Mouse (Mus musculus) neural tube, embryonic 13.5 days (tissue): ENCODE measurements at regions not wholly inside any gene's neighbourhood (a gene's known extent, or its start where the extent isn't known, plus 50 kb on each side); places are given as distances from the start of the nearest gene placed in this dataset.
A peak's percentile ranks its signal among the peaks of the same experiment; 100 is the strongest.

ENCODE experiments used
- ATAC-seq: fragments of 200-750 bp; cut with Nextera tagmentation; 2 replicates; pipeline ENCODE4 v1.8.0; 2017; ENCODE audit warnings: low read depth, mild to moderate bottlenecking, moderate TSS enrichment, moderate library complexity
- H3K27ac ChIP-seq: fragments of 300-500 bp; sonication (generic); replicated peaks from 2 replicates; pipeline ENCODE4 v1.5.1; 2015; ENCODE audit warnings: moderate library complexity, mild to moderate bottlenecking, inconsistent platforms
- H3K27me3 ChIP-seq: fragments of 300-500 bp; sonication (generic); 2 replicates; pipeline ENCODE4 v1.6.1; 2015; ENCODE audit warnings: mild to moderate bottlenecking, inconsistent platforms
- H3K36me3 ChIP-seq: fragments of 300-500 bp; sonication (generic); 2 replicates; pipeline ENCODE4 v1.6.1; 2015; ENCODE audit warnings: mild to moderate bottlenecking, inconsistent platforms
- H3K4me1 ChIP-seq: fragments of 300-500 bp; sonication (generic); replicated peaks from 2 replicates; pipeline ENCODE4 v1.6.1; 2015; ENCODE audit warnings: inconsistent platforms
- H3K4me2 ChIP-seq: fragments of 300-500 bp; sonication (generic); 2 replicates; pipeline ENCODE4 v1.6.1; 2015; ENCODE audit warnings: inconsistent platforms, mild to moderate bottlenecking, moderate library complexity
- H3K4me3 ChIP-seq: fragments of 300-500 bp; sonication (generic); 2 replicates; pipeline ENCODE4 v1.5.1; 2015; ENCODE audit warnings: mild to moderate bottlenecking, inconsistent platforms
- H3K9ac ChIP-seq: fragments of 300-500 bp; sonication (generic); 2 replicates; pipeline ENCODE4 v1.6.1; 2015; ENCODE audit warnings: moderate library complexity, mild to moderate bottlenecking, inconsistent platforms
- H3K9me3 ChIP-seq: fragments of 300-500 bp; sonication (generic); 2 replicates; pipeline ENCODE4 v1.6.1; 2016; ENCODE audit warnings: inconsistent platforms
- WGBS: fragments of 180-500 bp; shearing (Covaris S2); methylation state at CpG from one replicate; pipeline ENCODE4 v1.1.7; 2015; 5-methylcytosine and 5-hydroxymethylcytosine counted together

- Histone ChIP-seq H3K4me1 (no peaks in the 10 kb centered on the region), H3K27me3 (no peaks in the 10 kb centered on the region), H3K27ac (no peak overlapping the region), H3K9ac (no peak overlapping the region), H3K4me2 (no peak overlapping the region), H3K9me3 (no peaks in the 10 kb centered on the region), H3K4me3 (no peak overlapping the region), H3K36me3 (no peaks in the 10 kb centered on the region)
- ATAC-seq, result peak; percentile 86
- WGBS, result 20% methylated on average over 9 of the region's 9 CpGs
These were observed 517.5 kb downstream of the Cps1 start for GRCm38 (mm10) chr1:67640353-67640752.

GRCm38 (mm10) chr1:67640766-67641165 is 517.9 kb downstream of the Cps1 start:
- H3K9ac ChIP-seq, result no peak overlapping the region
- H3K4me1 ChIP-seq, result no peaks in the 10 kb centered on the region
- no peak overlapping the region for H3K4me3 ChIP-seq
- 52% methylated on average over 6 of the region's 6 CpGs for WGBS
- peak; percentile 47; the same call in 1 of the 2 replicates for ATAC-seq
- H3K36me3 ChIP-seq, result no peaks in the 10 kb centered on the region
- H3K4me2 ChIP-seq, result no peak overlapping the region
- no peaks in the 10 kb centered on the region for H3K27me3 ChIP-seq
- H3K27ac ChIP-seq, result no peak overlapping the region
- no peaks in the 10 kb centered on the region for H3K9me3 ChIP-seq

GRCm38 (mm10) chr1:67643627-67644026 is 520.8 kb downstream of the Cps1 start:
- ATAC-seq, result no peak
- Histone ChIP-seq H3K36me3 (no peaks in the 10 kb centered on the region), H3K27me3 (no peaks in the 10 kb centered on the region), H3K4me1 (no peaks in the 10 kb centered on the region), H3K9me3 (no peaks in the 10 kb centered on the region), H3K4me2 (no peak overlapping the region), H3K4me3 (no peak overlapping the region), H3K9ac (no peak overlapping the region), H3K27ac (no peak overlapping the region)
- WGBS, result 67% methylated on average over 4 of the region's 4 CpGs
